Mouse (Mus musculus): ENCODE data around the gene Ipo9. TPM values are rescaled to one million over a fixed set of nuclear protein-coding genes. Genes with fewer than 3 reads are reported as not detected.

Ipo9 gene
- polyA plus RNA-seq, 1 experiment from 2014 or later, result 203 TPM

DNA sequence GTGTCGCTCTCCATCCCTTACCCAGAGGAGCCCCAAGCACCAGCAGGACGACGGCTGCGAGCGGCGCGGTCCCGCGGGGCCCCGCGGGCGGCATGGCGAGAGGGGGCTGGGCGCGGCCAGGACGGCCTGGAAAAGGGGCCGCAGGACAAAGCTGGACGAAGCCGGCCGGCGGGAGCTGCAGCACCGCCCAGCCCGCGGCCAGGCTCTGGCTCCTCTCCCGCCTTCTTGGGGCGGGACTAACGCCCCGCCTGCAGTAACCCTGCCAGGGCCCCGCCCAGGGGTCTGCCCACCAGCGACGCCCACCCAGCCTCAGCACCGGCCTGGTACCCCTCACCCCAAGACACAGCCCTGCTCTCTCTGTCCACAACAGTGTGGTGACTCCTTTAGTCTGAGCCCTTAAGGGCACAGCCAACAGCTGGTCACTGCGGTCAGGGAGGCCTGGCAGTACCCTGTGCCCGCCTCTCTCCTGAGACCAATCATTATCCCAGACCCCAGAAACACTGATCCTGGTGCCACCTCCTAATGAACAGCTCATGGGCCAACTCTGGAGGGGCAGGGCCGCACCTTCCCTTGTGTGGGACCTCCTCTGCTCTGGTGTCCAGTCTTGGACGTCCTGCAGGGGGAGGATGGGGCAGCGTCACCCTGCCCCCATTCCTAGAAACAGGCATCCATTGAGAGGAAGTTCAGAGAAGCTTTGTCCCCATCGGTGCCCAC lies 55.3 kb downstream of the Ipo9 start, which contains the start of gene Shisa4:
TSS of gene Shisa4 (minus strand) at position 370 of the 714 bp plus-strand sequence.
- H3K27ac ChIP-seq, result peak within 1 kb of the TSS; percentile 98
- H3K4me1 ChIP-seq, result peaks cover 39% of the 10 kb centered on the region
- H3K27me3 ChIP-seq (ENCODE audit: poor library complexity, severe bottlenecking), result peaks cover 3% of the 10 kb centered on the region
- peaks cover 22% of the 10 kb centered on the region for H3K36me3 ChIP-seq (replicated peaks)
- peak; percentile 82 for DNase-seq (ENCODE audit: extremely low spot score, low spot score)
- 3% methylated on average over 38 of the region's 38 CpGs for WGBS
- no peaks in the 10 kb centered on the region for H3K9me3 ChIP-seq
- peak within 1 kb of the TSS; percentile 82 for H3K4me3 ChIP-seq

DNA sequence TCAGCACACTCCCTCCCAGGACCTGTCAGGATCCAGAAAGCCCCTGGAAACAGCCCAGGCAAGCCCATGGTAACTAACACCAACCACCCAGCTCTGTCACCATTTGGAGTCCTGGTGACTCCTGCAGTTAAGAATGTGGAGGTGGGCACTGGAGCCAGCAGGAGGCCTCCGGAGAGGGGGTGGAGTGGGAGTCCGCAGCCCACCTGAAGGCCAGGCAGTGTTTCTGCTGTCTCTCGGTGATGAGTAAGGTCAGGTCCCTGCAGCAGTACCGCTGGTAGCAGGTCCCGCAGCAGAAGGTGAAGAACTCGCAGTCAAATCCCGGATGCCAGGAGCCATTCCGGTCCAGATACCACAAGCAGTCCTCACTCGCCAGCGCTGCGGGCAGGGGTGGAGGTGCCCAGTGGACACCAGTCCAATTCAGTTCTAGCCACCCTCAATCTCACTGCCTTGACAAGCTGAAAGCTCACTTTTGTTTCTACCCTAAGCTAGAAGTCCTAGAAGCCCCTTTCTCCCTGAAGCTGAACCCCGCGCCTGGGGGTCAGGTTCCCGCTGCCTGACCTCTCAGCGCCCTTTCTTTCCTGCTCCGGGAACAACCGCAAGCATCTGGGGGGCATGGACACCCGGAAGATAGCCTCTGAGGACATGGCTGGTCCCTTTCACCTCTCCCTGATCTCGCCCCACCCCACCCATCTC lies 56.0 kb downstream of the Ipo9 start:
- H3K36me3 ChIP-seq (replicated peaks), result peaks cover 22% of the 10 kb centered on the region
- H3K27me3 ChIP-seq (ENCODE audit: poor library complexity, severe bottlenecking), result peaks cover 10% of the 10 kb centered on the region
- 2% methylated on average over 19 of the region's 19 CpGs for WGBS
- DNase-seq (ENCODE audit: extremely low spot score, low spot score), result peak; percentile 55
- H3K4me1 ChIP-seq, result peaks cover 39% of the 10 kb centered on the region
- H3K27ac ChIP-seq, result peak overlapping the region; percentile 98
- no peaks in the 10 kb centered on the region for H3K9me3 ChIP-seq
- H3K4me3 ChIP-seq, result peak overlapping the region; percentile 82

DNA sequence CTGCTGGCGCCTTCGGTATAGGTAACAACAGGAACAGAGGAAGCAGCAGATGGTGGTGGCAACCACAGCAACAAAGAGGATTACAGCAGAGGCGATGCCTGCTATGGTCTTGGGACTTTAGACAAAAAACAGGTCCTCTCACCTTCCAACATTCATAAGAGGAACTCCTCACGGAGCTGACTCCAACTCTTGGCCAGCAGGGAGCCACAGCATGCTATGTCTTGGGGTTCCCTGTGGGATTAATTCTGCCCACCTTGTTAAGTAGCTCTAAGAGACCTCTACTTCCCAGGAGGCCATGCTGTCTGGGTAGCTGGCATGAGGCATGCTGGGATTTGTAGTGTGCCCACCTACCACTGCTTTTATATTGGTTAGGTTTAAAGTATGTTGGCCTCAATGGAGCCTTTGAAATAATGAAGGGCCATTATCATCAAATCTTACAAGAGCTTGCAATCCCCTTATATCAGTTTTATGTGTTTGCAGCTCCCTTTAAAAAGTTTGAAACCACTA lies 57.1 kb downstream of the Ipo9 start:
- H3K4me3 ChIP-seq, result peak overlapping the region; percentile 82
- H3K36me3 ChIP-seq (replicated peaks), result peaks cover 22% of the 10 kb centered on the region
- no peak for DNase-seq (ENCODE audit: extremely low spot score, low spot score)
- peaks cover 15% of the 10 kb centered on the region for H3K27me3 ChIP-seq (ENCODE audit: poor library complexity, severe bottlenecking)
- no peaks in the 10 kb centered on the region for H3K9me3 ChIP-seq
- 65% methylated on average over 4 of the region's 4 CpGs for WGBS
- H3K27ac ChIP-seq, result peak overlapping the region; percentile 31
- peaks cover 49% of the 10 kb centered on the region for H3K4me1 ChIP-seq

DNA sequence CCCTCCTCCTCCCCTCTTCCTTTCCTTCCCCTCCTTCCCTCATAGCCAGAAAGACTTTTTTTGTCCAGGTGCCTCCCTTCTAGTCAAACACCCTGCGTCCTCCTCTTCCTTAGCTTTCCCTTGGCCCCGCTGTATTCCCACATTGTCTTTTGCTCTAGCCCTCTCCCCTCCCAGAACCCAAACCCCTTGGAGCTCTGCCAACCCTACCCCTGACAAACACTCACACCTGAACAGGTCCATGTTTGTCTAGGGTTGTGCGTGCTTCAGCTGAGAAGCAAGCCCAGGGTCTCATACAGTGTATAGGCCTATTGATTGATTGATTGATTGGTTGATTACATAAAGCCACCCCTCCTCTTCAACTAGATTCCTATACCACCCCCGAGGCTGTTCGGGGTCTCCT lies 60.9 kb downstream of the Ipo9 start:
- Histone ChIP-seq H3K4me1 (peaks cover 48% of the 10 kb centered on the region), H3K9me3 (no peaks in the 10 kb centered on the region), H3K36me3 (replicated peaks) (peaks cover 22% of the 10 kb centered on the region), H3K27ac (no peak overlapping the region), H3K4me3 (peak overlapping the region; percentile 57; the same call in 1 of the 2 replicates), H3K27me3 (ENCODE audit: poor library complexity, severe bottlenecking) (peaks cover 15% of the 10 kb centered on the region)
- DNase-seq (ENCODE audit: extremely low spot score, low spot score), result no peak
- WGBS, result 84% methylated on average over 5 of the region's 5 CpGs

GRCm38 (mm10) chr1:135368982-135369381 lies 61.3 kb downstream of the Ipo9 start:
- peaks cover 15% of the 10 kb centered on the region for H3K27me3 ChIP-seq (ENCODE audit: poor library complexity, severe bottlenecking)
- H3K9me3 ChIP-seq, result no peaks in the 10 kb centered on the region
- peak; percentile 31 for DNase-seq (ENCODE audit: extremely low spot score, low spot score)
- H3K27ac ChIP-seq, result peak overlapping the region; percentile 81; the same call in 1 of the 2 replicates
- H3K4me3 ChIP-seq, result peak overlapping the region; percentile 57
- WGBS, result 11% methylated on average over 14 of the region's 14 CpGs
- H3K4me1 ChIP-seq, result peaks cover 44% of the 10 kb centered on the region
- peaks cover 22% of the 10 kb centered on the region for H3K36me3 ChIP-seq (replicated peaks)

DNA sequence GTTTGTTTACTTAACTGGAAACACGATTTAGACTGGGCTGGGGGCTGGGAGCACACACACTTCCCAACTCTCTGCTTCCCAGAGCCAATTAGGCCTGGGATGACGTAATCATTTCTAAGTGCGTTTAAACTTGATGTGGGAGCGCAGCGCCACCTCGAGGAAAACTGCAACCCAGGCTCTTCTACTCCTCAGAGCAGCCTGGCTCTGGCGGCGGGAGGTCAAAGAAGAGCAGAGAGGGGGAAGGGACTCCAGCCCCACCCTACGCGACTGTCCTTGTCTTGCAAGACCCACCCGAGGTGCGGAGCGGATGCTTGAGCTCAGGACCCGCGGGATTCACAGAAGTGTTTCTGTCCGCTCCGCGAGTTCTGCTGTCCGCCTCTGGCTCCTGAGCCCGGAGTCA lies 62.1 kb downstream of the Ipo9 start:
- H3K36me3 ChIP-seq (replicated peaks), result peaks cover 22% of the 10 kb centered on the region
- under 1% methylated on average over 20 of the region's 20 CpGs for WGBS
- peaks cover 15% of the 10 kb centered on the region for H3K27me3 ChIP-seq (ENCODE audit: poor library complexity, severe bottlenecking)
- peak; percentile 85 for DNase-seq (ENCODE audit: extremely low spot score, low spot score)
- H3K27ac ChIP-seq, result peak overlapping the region; percentile 81
- H3K4me3 ChIP-seq, result peak overlapping the region; percentile 57
- no peaks in the 10 kb centered on the region for H3K9me3 ChIP-seq
- peaks cover 37% of the 10 kb centered on the region for H3K4me1 ChIP-seq

DNA sequence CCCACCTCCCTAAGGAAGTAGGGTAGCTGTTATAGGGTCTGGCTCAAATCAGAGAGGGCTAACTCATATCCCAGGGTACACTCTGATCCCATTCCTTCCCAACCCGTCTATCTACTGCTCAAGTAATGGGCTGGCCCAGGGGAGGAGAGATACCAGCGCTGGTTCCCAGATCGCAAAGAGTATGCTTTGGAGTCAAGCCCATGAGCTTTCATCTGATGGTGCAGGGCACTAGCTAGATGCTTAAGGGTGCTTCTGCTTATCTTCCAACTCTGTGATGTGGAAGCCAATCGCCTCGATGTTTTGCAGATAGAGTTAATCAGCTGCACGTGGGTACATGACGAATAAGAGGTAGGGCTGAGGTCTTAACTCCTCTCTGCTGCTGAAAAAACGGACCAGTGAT lies 62.7 kb downstream of the Ipo9 start:
- H3K36me3 ChIP-seq (replicated peaks), result peaks cover 21% of the 10 kb centered on the region
- 76% methylated on average over 8 of the region's 8 CpGs for WGBS
- no peak overlapping the region for H3K27ac ChIP-seq
- H3K9me3 ChIP-seq, result no peaks in the 10 kb centered on the region
- peaks cover 15% of the 10 kb centered on the region for H3K27me3 ChIP-seq (ENCODE audit: poor library complexity, severe bottlenecking)
- no peak for DNase-seq (ENCODE audit: extremely low spot score, low spot score)
- H3K4me3 ChIP-seq, result no peak overlapping the region
- H3K4me1 ChIP-seq, result peaks cover 31% of the 10 kb centered on the region

- WGBS, result 85% methylated on average over 7 of the region's 7 CpGs
Measured at GRCm38 (mm10) chr1:135367005-135367404, 63.3 kb downstream of the Ipo9 start.

DNA sequence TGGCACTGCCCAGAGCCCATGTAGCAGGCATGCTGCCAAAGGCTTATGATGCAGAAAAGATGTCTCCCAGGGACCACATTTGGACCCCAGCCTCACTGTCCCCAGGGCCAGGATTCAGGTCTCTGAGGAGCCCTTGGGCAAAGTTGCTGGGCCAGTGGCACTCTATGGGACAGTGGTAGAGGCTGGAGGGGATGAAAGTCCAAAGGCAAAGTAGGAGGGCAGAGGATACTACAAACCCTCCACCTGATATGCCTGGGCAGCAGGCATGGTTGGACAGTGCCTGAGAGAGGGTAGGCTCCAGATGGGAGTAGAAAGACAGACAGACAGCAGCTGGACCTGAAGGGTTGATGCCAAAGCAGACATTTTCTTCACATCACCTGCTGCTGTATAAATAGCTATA lies 63.9 kb downstream of the Ipo9 start:
- Histone ChIP-seq H3K36me3 (replicated peaks) (peaks cover 9% of the 10 kb centered on the region), H3K9me3 (peaks cover 6% of the 10 kb centered on the region; the same call in 1 of the 2 replicates), H3K27me3 (ENCODE audit: poor library complexity, severe bottlenecking) (peaks cover 15% of the 10 kb centered on the region), H3K4me1 (peaks cover 22% of the 10 kb centered on the region), H3K27ac (no peak overlapping the region), H3K4me3 (no peak overlapping the region)
- DNase-seq (ENCODE audit: extremely low spot score, low spot score), result no peak

More at GRCm38 (mm10) chr1:135367005-135367404, 63.3 kb downstream of the Ipo9 start:
- Histone ChIP-seq H3K4me1 (peaks cover 25% of the 10 kb centered on the region), H3K27me3 (ENCODE audit: poor library complexity, severe bottlenecking) (peaks cover 15% of the 10 kb centered on the region), H3K9me3 (peaks cover 2% of the 10 kb centered on the region; the same call in 1 of the 2 replicates), H3K27ac (no peak overlapping the region), H3K36me3 (replicated peaks) (peaks cover 15% of the 10 kb centered on the region), H3K4me3 (no peak overlapping the region)
- no peak for DNase-seq (ENCODE audit: extremely low spot score, low spot score)

GRCm38 (mm10) chr1:135363446-135363845 lies 66.9 kb downstream of the Ipo9 start:
- WGBS, result 95% methylated on average over 8 of the region's 8 CpGs
- peaks cover 16% of the 10 kb centered on the region for H3K4me1 ChIP-seq
- no peak overlapping the region for H3K4me3 ChIP-seq
- no peak for DNase-seq (ENCODE audit: extremely low spot score, low spot score)
- H3K36me3 ChIP-seq (replicated peaks), result no peaks in the 10 kb centered on the region
- H3K9me3 ChIP-seq, result peaks cover 6% of the 10 kb centered on the region; the same call in 1 of the 2 replicates
- no peaks in the 10 kb centered on the region for H3K27me3 ChIP-seq (ENCODE audit: poor library complexity, severe bottlenecking)
- H3K27ac ChIP-seq, result no peak overlapping the region

DNA sequence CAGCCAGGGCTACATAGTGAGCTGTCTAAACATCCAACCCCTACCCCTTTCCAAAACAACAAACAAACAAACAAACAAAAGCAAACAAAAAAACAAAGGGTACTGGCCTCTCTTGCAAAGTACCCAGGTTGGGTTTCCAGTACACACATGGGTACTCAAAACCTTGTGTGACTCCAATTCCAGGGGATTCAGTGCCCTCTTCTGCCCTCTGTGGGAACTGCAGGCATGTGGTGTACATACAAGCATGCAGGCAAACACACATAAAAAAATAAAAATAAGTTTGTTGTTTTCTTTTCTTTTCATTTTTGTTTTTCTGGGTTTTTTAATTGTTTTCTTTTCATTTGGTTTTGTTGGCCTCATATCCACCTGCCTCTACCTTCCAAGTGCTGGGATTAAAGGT lies 68.2 kb downstream of the Ipo9 start:
- H3K36me3 ChIP-seq (replicated peaks), result no peaks in the 10 kb centered on the region
- H3K4me1 ChIP-seq, result 0 out of 2 replicates have a peak, but pooled peaks cover 7% of the 10 kb centered on the region
- H3K9me3 ChIP-seq, result peaks cover 6% of the 10 kb centered on the region; the same call in 1 of the 2 replicates
- no peak for DNase-seq (ENCODE audit: extremely low spot score, low spot score)
- H3K4me3 ChIP-seq, result no peak overlapping the region
- no peak overlapping the region for H3K27ac ChIP-seq
- no peaks in the 10 kb centered on the region for H3K27me3 ChIP-seq (ENCODE audit: poor library complexity, severe bottlenecking)

DNA sequence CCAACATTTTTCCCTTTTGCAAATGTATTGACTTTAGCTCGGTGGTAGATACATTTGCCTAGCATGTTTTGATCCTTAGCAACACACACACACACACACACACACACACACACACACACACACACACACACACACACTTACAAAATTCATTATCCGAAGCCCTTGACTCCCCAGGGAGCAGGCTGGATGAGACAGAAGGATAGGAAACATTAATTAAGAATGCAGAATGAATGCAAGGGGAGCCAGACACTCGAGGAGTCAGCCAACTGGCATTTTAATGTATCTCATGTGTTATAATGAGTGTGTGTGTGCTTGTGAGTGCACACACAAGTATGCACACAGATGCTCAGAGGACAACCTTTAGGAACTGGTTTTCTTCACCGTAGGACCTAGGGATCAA lies 68.8 kb downstream of the Ipo9 start:
- peaks cover 6% of the 10 kb centered on the region; the same call in 1 of the 2 replicates for H3K9me3 ChIP-seq
- no peak overlapping the region for H3K27ac ChIP-seq
- H3K36me3 ChIP-seq (replicated peaks), result no peaks in the 10 kb centered on the region
- WGBS, result 89% methylated on average over 4 of the region's 4 CpGs
- H3K4me3 ChIP-seq, result no peak overlapping the region
- no peaks in the 10 kb centered on the region for H3K27me3 ChIP-seq (ENCODE audit: poor library complexity, severe bottlenecking)
- DNase-seq (ENCODE audit: extremely low spot score, low spot score), result no peak
- 0 out of 2 replicates have a peak, but pooled peaks cover 7% of the 10 kb centered on the region for H3K4me1 ChIP-seq

GRCm38 (mm10) chr1:135359071-135359470 lies 71.2 kb downstream of the Ipo9 start:
- no peaks in the 10 kb centered on the region for H3K36me3 ChIP-seq (replicated peaks)
- no peak for DNase-seq (ENCODE audit: extremely low spot score, low spot score)
- H3K4me1 ChIP-seq, result 0 out of 2 replicates have a peak, but pooled peaks cover 2% of the 10 kb centered on the region
- H3K27ac ChIP-seq, result no peak overlapping the region
- H3K4me3 ChIP-seq, result no peak overlapping the region
- peaks cover 6% of the 10 kb centered on the region; the same call in 1 of the 2 replicates for H3K9me3 ChIP-seq
- no peaks in the 10 kb centered on the region for H3K27me3 ChIP-seq (ENCODE audit: poor library complexity, severe bottlenecking)
- 41% methylated on average over 2 of the region's 2 CpGs for WGBS
